Mouse (Mus musculus) liver, postnatal 0 days (tissue): ENCODE data around the gene Slc35f2. TPM values are rescaled to one million over a fixed set of nuclear protein-coding genes. Genes with fewer than 3 reads are reported as not detected.
A peak's percentile ranks its signal among the peaks of the same experiment; 100 is the strongest.

ENCODE experiments used
- ATAC-seq: fragments of 200-750 bp; cut with Nextera tagmentation; 2 replicates; pipeline ENCODE4 v1.8.0; 2017; ENCODE audit warnings: mild to moderate bottlenecking, moderate library complexity
- DNase-seq: peaks from one replicate; pipeline ENCODE4 v3.0.0-alpha.2; 2016
- H3K27ac ChIP-seq: fragments of 300-500 bp; sonication (generic); 2 replicates; pipeline ENCODE4 v1.5.1; 2014; ENCODE audit warnings: antibody characterized with exemption, moderate library complexity, mild to moderate bottlenecking, low read depth
- H3K27me3 ChIP-seq: fragments of 300-500 bp; sonication (generic); 2 replicates; pipeline ENCODE4 v1.6.1; 2014; ENCODE audit warnings: low read length, control low read depth, mixed read lengths; ENCODE audit not compliant: insufficient read depth
- H3K36me3 ChIP-seq: fragments of 300-500 bp; sonication (generic); replicated peaks from 2 replicates; pipeline ENCODE4 v1.6.1; 2014; ENCODE audit warnings: mild to moderate bottlenecking, control low read depth, low read length, moderate library complexity, mixed read lengths; ENCODE audit not compliant: insufficient read depth
- H3K4me1 ChIP-seq: fragments of 300-500 bp; sonication (generic); 2 replicates; pipeline ENCODE4 v1.6.1; 2014; ENCODE audit warnings: antibody characterized with exemption, mild to moderate bottlenecking, control low read depth; ENCODE audit not compliant: insufficient read depth
- H3K4me2 ChIP-seq: fragments of 300-500 bp; sonication (generic); 2 replicates; pipeline ENCODE4 v1.6.1; 2014; ENCODE audit warnings: low read depth, mild to moderate bottlenecking, low read length, moderate library complexity, mixed read lengths
- H3K4me3 ChIP-seq: fragments of 300-500 bp; sonication (generic); 2 replicates; pipeline ENCODE4 v1.5.1; 2014; ENCODE audit warnings: low read depth, low read length
- H3K9ac ChIP-seq: fragments of 300-500 bp; sonication (generic); replicated peaks from 2 replicates; pipeline ENCODE4 v1.6.1; 2014; ENCODE audit warnings: mild to moderate bottlenecking, moderate library complexity
- H3K9me3 ChIP-seq: fragments of 300-500 bp; sonication (generic); 2 replicates; pipeline ENCODE4 v1.6.1; 2016; ENCODE audit warnings: mild to moderate bottlenecking, control low read depth, low read length, mixed read lengths
- CTCF ChIP-seq: sonication (generic); IDR thresholded peaks from 2 replicates; pipeline ENCODE4 v1.5.1; 2016; ENCODE audit warnings: antibody characterized with exemption, low read depth
- EP300 ChIP-seq: IDR thresholded peaks from 2 replicates; pipeline ENCODE4 v1.6.1; 2016; ENCODE audit warnings: antibody characterized with exemption, low read depth, mild to moderate bottlenecking
- WGBS: fragments of 180-500 bp; shearing (Covaris S2); extraction: QIAGEN DNeasy Blood & Tissue Kit; methylation state at CpG from one replicate; pipeline ENCODE4 v1.1.7; 2014; ENCODE audit not compliant: insufficient replicate concordance; 5-methylcytosine and 5-hydroxymethylcytosine counted together
- polyA plus RNA-seq: library from polyadenylated mRNA; unstranded; fragments of >200 nt; fragmentation: Nextera tagmentation; extraction: Ambion mirVana; gene quantifications from 2 replicates; pipeline ENCODE4 v1.2.1, GENCODE M21; 2015

The Slc35f2 gene
- polyA plus RNA-seq, 1 experiment from 2014 or later: 0.22 TPM

DNA sequence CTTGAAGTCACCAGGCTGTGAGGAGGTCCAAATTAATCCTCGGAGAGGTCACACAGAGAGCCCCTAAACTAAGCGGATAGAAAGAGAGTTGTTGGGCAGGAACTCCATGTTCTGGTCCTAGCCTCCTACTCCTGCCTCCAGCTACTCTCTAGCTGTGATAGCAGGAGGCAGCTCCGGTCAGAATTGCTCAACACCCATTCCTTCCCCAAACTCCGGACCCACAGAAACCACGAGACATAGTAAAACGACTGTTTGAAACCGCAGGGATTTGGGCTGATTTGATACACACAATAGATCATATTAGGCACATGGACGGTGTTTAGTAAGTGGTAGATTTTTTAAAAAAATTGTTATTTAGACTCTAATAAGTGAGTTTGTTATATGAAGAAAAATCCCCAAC is 6.6 kb upstream of the Slc35f2 start:
- Histone ChIP-seq H3K4me2 (no peak overlapping the region), H3K4me3 (no peak overlapping the region), H3K9me3 (no peaks in the 10 kb centered on the region), H3K27me3 (no peaks in the 10 kb centered on the region), H3K36me3 (no peaks in the 10 kb centered on the region), H3K27ac (no peak overlapping the region), H3K9ac (no peak overlapping the region), H3K4me1 (no peaks in the 10 kb centered on the region)
- WGBS: 39% methylated on average over 8 of the region's 8 CpGs
- DNase-seq (no peak), ATAC-seq (no peak)
- TF ChIP-seq EP300 (no peak), CTCF (no peak)

DNA sequence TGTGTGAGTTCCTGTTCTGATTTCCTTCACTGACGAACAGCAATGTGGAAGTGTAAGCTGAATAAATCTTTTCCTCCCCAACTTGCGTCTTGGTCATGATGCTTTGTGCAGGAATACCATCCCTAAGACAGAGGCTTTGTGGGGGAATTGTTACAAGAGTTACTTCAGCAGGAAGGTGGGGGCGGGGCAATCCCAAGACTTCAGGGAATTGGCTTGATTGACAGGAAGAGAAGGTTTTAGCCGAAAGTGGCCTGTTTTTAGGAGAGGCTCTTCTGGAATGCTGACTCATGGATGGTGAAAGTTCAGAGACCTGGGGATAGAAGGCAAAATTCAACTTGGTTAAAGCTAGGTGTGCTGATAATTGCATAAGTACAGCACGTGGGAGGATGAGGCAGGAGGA is 2.9 kb upstream of the Slc35f2 start:
- Histone ChIP-seq H3K27ac (no peak overlapping the region), H3K9me3 (no peaks in the 10 kb centered on the region), H3K4me2 (no peak overlapping the region), H3K27me3 (peaks cover 23% of the 10 kb centered on the region), H3K36me3 (no peaks in the 10 kb centered on the region), H3K4me3 (no peak overlapping the region), H3K4me1 (peaks cover 9% of the 10 kb centered on the region; the same call in 1 of the 2 replicates), H3K9ac (no peak overlapping the region)
- 73% methylated on average over 5 of the region's 5 CpGs for WGBS
- DNase-seq: no peak
- TF ChIP-seq EP300 (no peak), CTCF (no peak)
- ATAC-seq: no peak

DNA sequence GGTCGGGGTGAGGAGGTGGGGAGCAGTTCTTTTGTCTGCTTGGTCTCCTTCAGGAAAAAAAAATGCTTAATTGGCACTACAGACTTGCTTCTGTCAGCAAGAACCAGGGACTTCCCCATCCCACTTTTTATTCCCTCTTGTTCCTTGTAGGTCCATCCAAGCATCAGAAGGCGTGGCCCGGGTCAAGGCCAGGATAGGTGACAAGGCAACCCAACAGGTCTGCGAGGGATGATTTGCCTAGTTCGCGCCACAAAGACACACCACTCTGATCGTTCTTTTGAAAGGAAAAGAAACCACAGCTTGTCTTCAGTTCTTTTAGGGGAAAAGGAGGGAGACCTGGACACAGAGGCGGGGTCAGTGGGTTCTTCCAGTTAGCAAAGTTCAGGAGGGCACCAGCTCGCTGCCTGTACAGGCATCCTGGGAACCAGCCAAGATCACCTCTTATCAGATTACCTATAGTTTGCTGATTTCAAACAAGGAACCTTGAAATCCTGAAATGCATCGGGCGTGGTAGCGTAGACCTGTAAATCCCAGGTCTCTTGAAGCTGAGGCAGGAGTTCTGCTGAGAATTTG is 481 bp upstream of the Slc35f2 start:
- H3K27ac ChIP-seq: no peak overlapping the region
- 23% methylated on average over 12 of the region's 12 CpGs for WGBS
- DNase-seq (no peak), ATAC-seq (no peak)
- H3K9me3 ChIP-seq: no peaks in the 10 kb centered on the region
- H3K9ac ChIP-seq: no peak overlapping the region
- no peaks in the 10 kb centered on the region for H3K36me3 ChIP-seq
- peak overlapping the region; percentile 92 for H3K4me2 ChIP-seq
- H3K27me3 ChIP-seq: peaks cover 24% of the 10 kb centered on the region
- H3K4me3 ChIP-seq: peak overlapping the region; percentile 50
- TF ChIP-seq EP300: no peak
- no peak for TF ChIP-seq CTCF
- H3K4me1 ChIP-seq: peaks cover 9% of the 10 kb centered on the region; the same call in 1 of the 2 replicates

DNA sequence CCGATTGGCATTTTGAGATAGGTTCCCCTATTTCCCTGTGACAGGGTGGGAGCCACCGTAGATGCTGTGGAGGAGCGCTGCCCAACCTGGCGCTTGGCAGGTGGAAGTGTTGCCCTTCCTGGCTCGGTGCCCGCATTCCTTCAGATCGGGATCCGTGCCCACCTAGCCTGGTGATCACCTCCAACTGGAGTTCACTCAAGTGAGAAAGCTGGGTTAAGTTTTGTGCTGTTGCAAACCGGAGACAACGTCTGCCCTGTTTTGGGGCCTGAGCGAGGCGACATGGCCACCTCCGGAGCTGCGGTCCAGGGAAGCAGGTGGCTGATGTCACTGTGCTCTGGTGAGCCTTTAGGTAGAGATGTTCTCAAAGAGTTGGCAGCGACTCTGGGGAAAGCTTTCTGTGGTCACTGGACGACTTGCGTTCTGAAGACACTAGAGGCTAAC is 803 bp downstream of the Slc35f2 start:
- 6% methylated on average over 17 of the region's 17 CpGs for WGBS
- H3K4me3 ChIP-seq: peak overlapping the region; percentile 50
- no peak overlapping the region; the same call in 1 of the 2 replicates for H3K9ac ChIP-seq
- no peak for TF ChIP-seq EP300
- no peak for TF ChIP-seq CTCF
- H3K9me3 ChIP-seq: no peaks in the 10 kb centered on the region
- peak overlapping the region; percentile 92 for H3K4me2 ChIP-seq
- DNase-seq (peak; percentile 17), ATAC-seq (no peak)
- H3K27me3 ChIP-seq: peaks cover 24% of the 10 kb centered on the region
- H3K27ac ChIP-seq: no peak overlapping the region
- H3K36me3 ChIP-seq: no peaks in the 10 kb centered on the region
- H3K4me1 ChIP-seq: peaks cover 9% of the 10 kb centered on the region; the same call in 1 of the 2 replicates

DNA sequence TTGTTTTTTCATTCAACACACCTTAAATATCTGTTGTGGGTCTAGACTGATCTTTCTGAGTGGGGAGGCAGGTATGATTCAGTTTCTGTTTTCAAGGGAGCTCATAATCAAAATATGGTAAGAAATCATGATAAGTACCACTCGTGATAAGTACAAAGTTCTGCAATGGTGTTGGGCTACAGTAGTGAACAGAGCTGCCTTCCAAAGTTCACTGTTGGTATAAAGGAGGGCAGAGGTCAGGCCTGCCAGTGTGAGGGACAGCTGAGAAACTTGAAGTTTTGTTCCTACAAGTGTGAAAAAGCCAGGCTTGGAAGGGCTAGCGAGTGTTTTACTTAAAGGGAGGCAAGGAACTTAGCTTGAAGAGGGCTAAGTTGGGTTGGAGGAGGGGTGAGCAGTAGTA is 4.2 kb downstream of the Slc35f2 start:
- TF ChIP-seq EP300 (no peak), CTCF (no peak)
- 68% methylated on average over 2 of the region's 2 CpGs for WGBS
- no peak for DNase-seq

DNA sequence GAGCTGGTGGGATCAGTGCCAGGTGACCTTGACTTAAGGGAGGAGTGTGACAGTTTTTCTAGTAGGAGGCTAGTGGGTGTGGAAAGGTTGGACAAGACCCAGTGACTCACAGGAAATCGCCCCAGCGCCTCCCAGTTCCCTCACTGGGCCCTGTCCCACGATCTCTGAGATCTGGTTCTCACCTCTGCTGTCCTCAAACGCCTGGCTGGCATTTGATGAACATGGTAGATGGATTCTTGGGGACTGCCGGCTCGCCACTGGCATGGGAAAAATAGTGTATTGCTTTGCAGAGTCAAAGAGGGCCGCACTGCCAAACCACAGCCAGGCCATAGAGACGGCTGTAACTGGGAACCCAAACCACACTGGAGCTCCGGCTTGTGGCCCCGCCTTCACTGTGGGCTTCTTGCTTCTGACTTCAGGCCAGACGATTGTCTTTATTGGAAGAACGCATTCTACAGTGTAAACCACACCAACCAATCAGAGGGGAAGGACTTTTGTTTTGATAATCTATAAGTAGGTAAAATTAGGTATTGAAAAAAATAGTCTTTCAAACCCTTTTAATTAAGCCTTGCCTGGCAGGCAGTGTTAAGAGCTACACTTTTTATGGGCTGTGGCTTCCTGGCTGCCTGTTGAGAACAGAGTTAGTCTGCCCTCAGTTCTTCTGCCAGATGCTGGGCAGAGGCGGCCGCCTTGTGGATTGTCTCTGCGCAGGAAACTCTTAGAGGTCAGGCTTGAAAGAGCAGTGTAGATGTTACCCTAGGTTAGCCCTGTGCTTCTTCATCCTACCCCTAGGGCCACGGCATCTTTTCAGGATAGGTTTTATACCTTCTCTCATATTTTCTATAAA is 15.4 kb downstream of the Slc35f2 start:
- H3K9ac ChIP-seq: no peak overlapping the region
- H3K4me3 ChIP-seq: no peak overlapping the region
- TF ChIP-seq EP300 (no peak), CTCF (no peak)
- no peaks in the 10 kb centered on the region for H3K36me3 ChIP-seq
- H3K4me1 ChIP-seq: no peaks in the 10 kb centered on the region
- no peak overlapping the region for H3K27ac ChIP-seq
- H3K9me3 ChIP-seq: no peaks in the 10 kb centered on the region
- ATAC-seq (no peak), DNase-seq (no peak)
- 52% methylated on average over 16 of the region's 16 CpGs for WGBS
- H3K27me3 ChIP-seq: no peaks in the 10 kb centered on the region
- no peak overlapping the region for H3K4me2 ChIP-seq

More for the DNA sequence above, 4.2 kb downstream of the Slc35f2 start:
- Histone ChIP-seq H3K9ac (no peak overlapping the region), H3K9me3 (no peaks in the 10 kb centered on the region), H3K4me1 (peaks cover 9% of the 10 kb centered on the region; the same call in 1 of the 2 replicates), H3K27ac (no peak overlapping the region), H3K36me3 (no peaks in the 10 kb centered on the region), H3K4me3 (no peak overlapping the region), H3K4me2 (no peak overlapping the region), H3K27me3 (peaks cover 24% of the 10 kb centered on the region)
- no peak for ATAC-seq
